ENCODE assay signal across 9 mouse cellular contexts in the genomic region with DNA sequence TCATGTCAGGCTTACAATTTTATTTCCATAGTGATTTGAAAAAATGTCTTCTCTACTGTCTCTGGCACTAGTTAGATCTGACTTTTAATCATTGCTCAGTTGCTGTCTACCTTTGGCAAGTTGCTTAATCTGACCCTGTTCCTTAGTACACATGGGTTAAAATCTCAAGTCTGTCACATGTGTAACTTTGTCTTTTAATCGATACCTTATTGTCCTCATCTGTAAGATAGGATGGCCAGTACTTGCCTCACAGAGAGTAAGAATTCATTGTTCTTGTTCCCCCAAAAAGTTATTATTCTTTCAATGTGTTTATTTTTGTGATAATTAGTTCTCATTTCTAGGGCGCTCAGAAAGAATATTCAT. TPM values are rescaled to one million over a fixed set of nuclear protein-coding genes. Genes with fewer than 3 reads are reported as not detected.
DNase-seq lines count a peak whose midpoint lies in the region; ATAC-seq and TF ChIP-seq lines count a peak whose summit lies in the region.
"Had no signal": no experiment of that assay in that cellular context is flagged by ENCODE, and none has a peak within 500 bp of the region (broad histone marks: within the 10 kb centered on the region; RNA-seq: fewer than 3 reads in every experiment).

No protein-coding gene starts in this region.

- intact Hi-C loops in gastrocnemius, postnatal 36 days (cut with DNase I), result no loop called here

- 36% methylated on average over 2 of the region's 2 CpGs for WGBS in kidney, embryonic 16.5 days
- 41% methylated on average over 2 of the region's 2 CpGs for WGBS in embryonic facial prominence, embryonic 10.5 days
- 37% methylated on average over 2 of the region's 2 CpGs for WGBS in hindbrain, postnatal 0 days
- 34% methylated on average over 2 of the region's 2 CpGs for WGBS in midbrain, postnatal 0 days

- peaks cover 20% of the 10 kb centered on the region for H3K4me1 ChIP-seq in kidney, embryonic 16.5 days (ENCODE audit: insufficient read depth, low read length)
- H3K4me1 ChIP-seq in embryonic facial prominence, embryonic 10.5 days, result peaks cover 20% of the 10 kb centered on the region
- peaks cover 12% of the 10 kb centered on the region; the same call in 1 of the 2 replicates for H3K4me1 ChIP-seq in hindbrain, postnatal 0 days (ENCODE audit: insufficient read depth, low read length)
- H3K4me1 ChIP-seq in midbrain, postnatal 0 days (ENCODE audit: insufficient read depth, low read length), result peaks cover 10% of the 10 kb centered on the region; the same call in 1 of the 2 replicates

- peak overlapping the region; percentile 78 for H3K4me2 ChIP-seq in kidney, embryonic 16.5 days (replicated peaks; ENCODE audit: low read depth, low read length)
- H3K4me2 ChIP-seq in hindbrain, postnatal 0 days (ENCODE audit: low read depth, low read length), result peak overlapping the region; percentile 63
- H3K4me2 ChIP-seq in midbrain, postnatal 0 days (ENCODE audit: low read depth, low read length, poor library complexity, severe bottlenecking), result peak overlapping the region; percentile 58

- H3K27ac ChIP-seq in kidney, embryonic 16.5 days (ENCODE audit: low read length), result peak overlapping the region; percentile 98
- peak overlapping the region; percentile 99 for H3K27ac ChIP-seq in embryonic facial prominence, embryonic 10.5 days (replicated peaks)
- peak overlapping the region; percentile 95 for H3K27ac ChIP-seq in hindbrain, postnatal 0 days
- peak overlapping the region; percentile 96 for H3K27ac ChIP-seq in midbrain, postnatal 0 days (ENCODE audit: low read depth, low read length)

- no peaks in the 10 kb centered on the region for H3K9me3 ChIP-seq in kidney, embryonic 16.5 days (ENCODE audit: low read length)
- no peaks in the 10 kb centered on the region for H3K9me3 ChIP-seq in embryonic facial prominence, embryonic 10.5 days
- H3K9me3 ChIP-seq in hindbrain, postnatal 0 days (ENCODE audit: low read length), result no peaks in the 10 kb centered on the region
- no peaks in the 10 kb centered on the region for H3K9me3 ChIP-seq in midbrain, postnatal 0 days (ENCODE audit: low read length)

- peak overlapping the region; percentile 87 for H3K9ac ChIP-seq in kidney, embryonic 16.5 days (replicated peaks; ENCODE audit: low read length)
- peak overlapping the region; percentile 56 for H3K9ac ChIP-seq in hindbrain, postnatal 0 days (replicated peaks; ENCODE audit: low read length)
- peak overlapping the region; percentile 80 for H3K9ac ChIP-seq in midbrain, postnatal 0 days (replicated peaks; ENCODE audit: low read length, poor library complexity, severe bottlenecking)

- H3K27me3 ChIP-seq in kidney, embryonic 16.5 days (ENCODE audit: insufficient read depth, low read length), result no peaks in the 10 kb centered on the region
- no peaks in the 10 kb centered on the region for H3K27me3 ChIP-seq in embryonic facial prominence, embryonic 10.5 days (replicated peaks; ENCODE audit: low read depth, poor library complexity, severe bottlenecking)
- no peaks in the 10 kb centered on the region for H3K27me3 ChIP-seq in hindbrain, postnatal 0 days (ENCODE audit: insufficient read depth, low read length)
- H3K27me3 ChIP-seq in midbrain, postnatal 0 days (ENCODE audit: insufficient read depth, low read length), result no peaks in the 10 kb centered on the region

- no peaks in the 10 kb centered on the region for H3K36me3 ChIP-seq in kidney, embryonic 16.5 days (ENCODE audit: insufficient read depth, low read length)
- peaks cover 19% of the 10 kb centered on the region for H3K36me3 ChIP-seq in embryonic facial prominence, embryonic 10.5 days (replicated peaks)
- H3K36me3 ChIP-seq in hindbrain, postnatal 0 days (ENCODE audit: insufficient read depth, low read length), result no peaks in the 10 kb centered on the region
- H3K36me3 ChIP-seq in midbrain, postnatal 0 days (ENCODE audit: insufficient read depth, low read length), result no peaks in the 10 kb centered on the region

- peak overlapping the region; percentile 95 for H3K4me3 ChIP-seq in kidney, embryonic 16.5 days (ENCODE audit: low read length)
- H3K4me3 ChIP-seq in embryonic facial prominence, embryonic 10.5 days, result peak overlapping the region; percentile 87
- peak overlapping the region; percentile 80 for H3K4me3 ChIP-seq in hindbrain, postnatal 0 days (ENCODE audit: low read length)
- H3K4me3 ChIP-seq in midbrain, postnatal 0 days (ENCODE audit: low read depth, low read length), result peak overlapping the region; percentile 85

- ATAC-seq in kidney, embryonic 16.5 days (ENCODE audit: low FRiP score, low TSS enrichment), result no peak
- no peak for ATAC-seq in hindbrain, postnatal 0 days
- no peak for ATAC-seq in midbrain, postnatal 0 days (ENCODE audit: low FRiP score)
- no peak for ATAC-seq in cerebellum, adult (ENCODE audit: insufficient number of reproducible peaks, low FRiP score, low TSS enrichment)

- no peak for DNase-seq in kidney, postnatal 25 days
- no peak for DNase-seq in embryonic facial prominence, embryonic 10.5 days (ENCODE audit: low spot score)
- DNase-seq in hindbrain, postnatal 0 days (ENCODE audit: low spot score), result no peak
- no peak for DNase-seq in midbrain, postnatal 0 days (ENCODE audit: low spot score)
- no peak for DNase-seq in gastrocnemius, postnatal 36 days
- no peak for DNase-seq in natural killer cell, adult 2 months (ENCODE audit: low spot score in 2 of 2)
- DNase-seq: gastrocnemius, postnatal 14 days had no signal

- TF ChIP-seq CTCF in hindbrain, postnatal 0 days (IDR thresholded peaks at IDR 0.05; ENCODE audit: low read depth), result no peak
- no peak for TF ChIP-seq CTCF in midbrain, postnatal 0 days (IDR thresholded peaks at IDR 0.05)

RNA-seq across cellular contexts. Expression of a gene that starts 1.0 kb away (rescaled TPM):
- polyA plus RNA-seq in kidney, embryonic 16.5 days (2015; fragmentation: Nextera tagmentation; extraction: Ambion mirVana), result 11.3 and 15.4 TPM in 2 replicates
- polyA plus RNA-seq in embryonic facial prominence, embryonic 10.5 days (2016; fragmentation: Nextera tagmentation; extraction: Ambion mirVana), result 13.6 and 15.7 TPM in 2 replicates
- total RNA-seq in hindbrain, postnatal 0 days (2014; rRNA removed), result 31.5 and 32.1 TPM in 2 replicates
- 13.7 and 14.2 TPM in 2 replicates for polyA plus RNA-seq in hindbrain, postnatal 0 days (2015; fragmentation: Nextera tagmentation; extraction: Ambion mirVana)
- total RNA-seq in midbrain, postnatal 0 days (2014; rRNA removed), result 27.3 and 29.8 TPM in 2 replicates
- polyA plus RNA-seq in midbrain, postnatal 0 days (2015; fragmentation: Nextera tagmentation; extraction: Ambion mirVana), result 10.2 and 12.9 TPM in 2 replicates
- 10 to 100 TPM; 36.1 to 50.1 TPM for total RNA-seq in gastrocnemius, postnatal 36 days (2021)

RNA-seq across cellular contexts. Expression of a gene that starts 27.0 kb away (rescaled TPM):
- 3.7 and 4.7 TPM in 2 replicates for polyA plus RNA-seq in kidney, embryonic 16.5 days (2015; fragmentation: Nextera tagmentation; extraction: Ambion mirVana)
- polyA plus RNA-seq in embryonic facial prominence, embryonic 10.5 days (2016; fragmentation: Nextera tagmentation; extraction: Ambion mirVana), result 4.3 and 5.3 TPM in 2 replicates
- total RNA-seq in hindbrain, postnatal 0 days (2014; rRNA removed), result 38.8 and 48.4 TPM in 2 replicates
- polyA plus RNA-seq in hindbrain, postnatal 0 days (2015; fragmentation: Nextera tagmentation; extraction: Ambion mirVana), result 5.4 and 5.9 TPM in 2 replicates
- total RNA-seq in midbrain, postnatal 0 days (2014; rRNA removed), result 34.6 and 46.8 TPM in 2 replicates
- polyA plus RNA-seq in midbrain, postnatal 0 days (2015; fragmentation: Nextera tagmentation; extraction: Ambion mirVana), result 6.9 and 7.7 TPM in 2 replicates
- total RNA-seq in gastrocnemius, postnatal 36 days (2021), result 10 to 100 TPM; 78.4 to 81.8 TPM

RNA-seq across cellular contexts. Expression of a gene that starts 38.0 kb away (rescaled TPM):
- polyA plus RNA-seq in kidney, embryonic 16.5 days (2015; fragmentation: Nextera tagmentation; extraction: Ambion mirVana), result 24.8 and 33.7 TPM in 2 replicates
- 26.1 and 26.8 TPM in 2 replicates for polyA plus RNA-seq in embryonic facial prominence, embryonic 10.5 days (2016; fragmentation: Nextera tagmentation; extraction: Ambion mirVana)
- total RNA-seq in hindbrain, postnatal 0 days (2014; rRNA removed), result 12.7 and 27.0 TPM in 2 replicates
- polyA plus RNA-seq in hindbrain, postnatal 0 days (2015; fragmentation: Nextera tagmentation; extraction: Ambion mirVana), result 15.4 and 17.0 TPM in 2 replicates
- 19.5 and 20.4 TPM in 2 replicates for total RNA-seq in midbrain, postnatal 0 days (2014; rRNA removed)
- 17.2 and 18.9 TPM in 2 replicates for polyA plus RNA-seq in midbrain, postnatal 0 days (2015; fragmentation: Nextera tagmentation; extraction: Ambion mirVana)
- 10 to 100 TPM; 12.3 to 14.0 TPM for total RNA-seq in gastrocnemius, postnatal 36 days (2021)

RNA-seq across cellular contexts. Expression of a gene that starts 44.0 kb away (rescaled TPM):
- 108 and 114 TPM in 2 replicates for polyA plus RNA-seq in kidney, embryonic 16.5 days (2015; fragmentation: Nextera tagmentation; extraction: Ambion mirVana)
- 60.9 and 64.2 TPM in 2 replicates for polyA plus RNA-seq in embryonic facial prominence, embryonic 10.5 days (2016; fragmentation: Nextera tagmentation; extraction: Ambion mirVana)
- total RNA-seq in hindbrain, postnatal 0 days (2014; rRNA removed), result 97.8 and 105 TPM in 2 replicates
- 70.1 and 72.0 TPM in 2 replicates for polyA plus RNA-seq in hindbrain, postnatal 0 days (2015; fragmentation: Nextera tagmentation; extraction: Ambion mirVana)
- total RNA-seq in midbrain, postnatal 0 days (2014; rRNA removed), result 73.0 and 75.3 TPM in 2 replicates
- polyA plus RNA-seq in midbrain, postnatal 0 days (2015; fragmentation: Nextera tagmentation; extraction: Ambion mirVana), result 60.3 and 62.4 TPM in 2 replicates
- total RNA-seq in gastrocnemius, postnatal 36 days (2021), result 10 to 100 TPM; 47.5 to 48.3 TPM

RNA-seq across cellular contexts. Expression of a gene that starts 48.7 kb away (rescaled TPM):
- 6.5 and 6.8 TPM in 2 replicates for polyA plus RNA-seq in kidney, embryonic 16.5 days (2015; fragmentation: Nextera tagmentation; extraction: Ambion mirVana)
- polyA plus RNA-seq in embryonic facial prominence, embryonic 10.5 days (2016; fragmentation: Nextera tagmentation; extraction: Ambion mirVana), result 4.2 and 6.1 TPM in 2 replicates
- total RNA-seq in hindbrain, postnatal 0 days (2014; rRNA removed), result 0.21 and 0.83 TPM in 2 replicates
- polyA plus RNA-seq in hindbrain, postnatal 0 days (2015; fragmentation: Nextera tagmentation; extraction: Ambion mirVana), result 1.2 and 1.4 TPM in 2 replicates
- 0.77 and 1.6 TPM in 2 replicates for total RNA-seq in midbrain, postnatal 0 days (2014; rRNA removed)
- 1.2 and 1.7 TPM in 2 replicates for polyA plus RNA-seq in midbrain, postnatal 0 days (2015; fragmentation: Nextera tagmentation; extraction: Ambion mirVana)
- under 1 TPM in 1 of 2 experiments, not detected in 1; 0.26 TPM for total RNA-seq in gastrocnemius, postnatal 36 days (2021)
